Mouse (Mus musculus): ENCODE data around the gene Anapc2.

DNA sequence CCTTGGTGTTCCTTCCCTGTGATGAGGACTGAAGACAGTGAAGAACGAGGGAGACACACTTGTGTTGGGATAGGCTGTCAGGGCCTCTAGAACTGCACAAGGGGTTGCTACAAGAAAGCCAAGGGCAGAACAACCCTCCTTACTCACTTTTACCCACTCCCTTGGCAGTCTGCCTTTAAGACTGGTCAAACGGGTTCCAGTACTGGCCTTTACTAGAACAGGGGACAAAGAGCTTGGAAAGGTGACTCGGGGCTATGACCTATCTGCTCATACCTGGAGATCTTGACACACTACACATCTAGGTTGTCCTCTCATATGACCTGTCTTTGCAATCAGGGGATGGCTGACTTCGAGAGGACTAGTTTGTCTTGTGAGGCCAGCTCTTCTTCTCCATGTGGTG, 34.8 kb upstream of the Anapc2 start:
- no peak for TF ChIP-seq GATA1 (IDR thresholded peaks at IDR 0.05; ENCODE audit: borderline replicate concordance, low read length)
- TF ChIP-seq FLI1 (IDR thresholded peaks at IDR 0.05; ENCODE audit: low read length): no peak
